ENCODE assay signal across 10 mouse cellular contexts in genomic region chr7:126289956-126290355, GRCm38 (mm10). TPM values are rescaled to one million over a fixed set of nuclear protein-coding genes. Genes with fewer than 3 reads are reported as not detected.
A peak's percentile ranks its signal among the peaks of the same experiment; 100 is the strongest.
DNase-seq lines count a peak whose midpoint lies in the region.
"Had no signal": no experiment of that assay in that cellular context is flagged by ENCODE, and none has a peak within 500 bp of the region (broad histone marks: within the 10 kb centered on the region; RNA-seq: fewer than 3 reads in every experiment).

No protein-coding gene starts in this region.

- DNase-seq in layer of hippocampus, adult 11-12 months (ENCODE audit: low spot score), result peak; percentile 3
- DNase-seq in layer of hippocampus, postnatal 14 days (ENCODE audit: low spot score in 2 of 2), result no peak
- DNase-seq in brain, adult 2 months (ENCODE audit: low read depth, low spot score), result peak; percentile 82
- peak; percentile 55 for DNase-seq in cerebellum, adult 8-10 months
- DNase-seq in adrenal gland, adult 8-10 months, result no peak
- DNase-seq in kidney, adult 11 months, result no peak
- DNase-seq: adrenal gland, postnatal 10 days; embryo, embryonic 11 days; gastrocnemius, postnatal 36 days; heart, adult 11 months had no signal

RNA-seq across cellular contexts. Expression of gene Sbk1, which starts 17.5 kb away (rescaled TPM):
- total RNA-seq in layer of hippocampus, postnatal 14 days (2021), result 100 to 1,000 TPM; 137 to 140 TPM
- 100 to 1,000 TPM in 2 of 4 experiments, 10 to 100 TPM in 2; 32.4 to 142 (median 75.6) TPM for total RNA-seq in adrenal gland, adult 8-10 months (2022)

Comparison
In these comparisons a context has a peak if more than half of its experiments do, and no peak if none do; other contexts are left out.
1. DNase-seq: peak in layer of hippocampus, adult 11-12 months (single experiment), brain, adult 2 months (single experiment) and cerebellum, adult 8-10 months (single experiment); none in layer of hippocampus, postnatal 14 days (0 of 2), adrenal gland, adult 8-10 months (single experiment) and kidney, adult 11 months (single experiment).